Mouse (Mus musculus) midbrain, postnatal 0 days (tissue): ENCODE results near the gene Gm4553. TPM values are rescaled to one million over a fixed set of nuclear protein-coding genes. Genes with fewer than 3 reads are reported as not detected.
"Not testable (repeated sequence)": the region's sequence is repeated elsewhere in the genome, so short reads cannot be mapped to it uniquely, and the experiment has no call there.

Source experiments
- ATAC-seq: fragments of 200-750 bp; cut with Nextera tagmentation; 2 replicates; pipeline ENCODE4 v1.8.0; 2017; ENCODE audit warnings: moderate number of reproducible peaks, mild to moderate bottlenecking, moderate TSS enrichment, moderate library complexity; ENCODE audit not compliant: low FRiP score
- DNase-seq: peaks from one replicate; pipeline ENCODE4 v3.0.0-alpha.2; 2015; ENCODE audit warnings: low spot score
- H3K27ac ChIP-seq: fragments of 300-500 bp; sonication (generic); 2 replicates; pipeline ENCODE4 v1.5.1; 2014; ENCODE audit warnings: low read depth, mild to moderate bottlenecking, low read length, mixed read lengths
- H3K27me3 ChIP-seq: fragments of 300-500 bp; sonication (generic); 2 replicates; pipeline ENCODE4 v1.6.1; 2014; ENCODE audit warnings: low read length, control low read depth, mixed read lengths; ENCODE audit not compliant: insufficient read depth
- H3K36me3 ChIP-seq: fragments of 300-500 bp; sonication (generic); 2 replicates; pipeline ENCODE4 v1.6.1; 2014; ENCODE audit warnings: low read length, control low read depth, mixed read lengths; ENCODE audit not compliant: insufficient read depth
- H3K4me1 ChIP-seq: fragments of 300-500 bp; sonication (generic); 2 replicates; pipeline ENCODE4 v1.6.1; 2014; ENCODE audit warnings: mild to moderate bottlenecking, control low read depth, antibody characterized with exemption, low read length, mixed read lengths; ENCODE audit not compliant: insufficient read depth
- H3K4me2 ChIP-seq: fragments of 300-500 bp; sonication (generic); 2 replicates; pipeline ENCODE4 v1.6.1; 2014; ENCODE audit warnings: low read depth, mild to moderate bottlenecking, low read length, mixed read lengths; ENCODE audit not compliant: poor library complexity, severe bottlenecking
- H3K4me3 ChIP-seq: fragments of 300-500 bp; sonication (generic); 2 replicates; pipeline ENCODE4 v1.5.1; 2014; ENCODE audit warnings: low read depth, mild to moderate bottlenecking, low read length, moderate library complexity
- H3K9ac ChIP-seq: fragments of 300-500 bp; sonication (generic); replicated peaks from 2 replicates; pipeline ENCODE4 v1.6.1; 2014; ENCODE audit warnings: mild to moderate bottlenecking, low read length, moderate library complexity, mixed read lengths; ENCODE audit not compliant: poor library complexity, severe bottlenecking
- H3K9me3 ChIP-seq: fragments of 300-500 bp; sonication (generic); 2 replicates; pipeline ENCODE4 v1.6.1; 2016; ENCODE audit warnings: low read length, control low read depth
- CTCF ChIP-seq: IDR thresholded peaks from 2 replicates; pipeline ENCODE4 v1.5.1; 2016; ENCODE audit warnings: antibody characterized with exemption, mild to moderate bottlenecking
- WGBS: fragments of 180-500 bp; shearing (Covaris S2); extraction: QIAGEN DNeasy Blood & Tissue Kit; methylation state at CpG from one replicate; pipeline ENCODE4 v1.1.7; 2014; 5-methylcytosine and 5-hydroxymethylcytosine counted together
- polyA plus RNA-seq: library from polyadenylated mRNA; unstranded; fragments of >200 nt; fragmentation: Nextera tagmentation; extraction: Ambion mirVana; gene quantifications from 2 replicates; pipeline ENCODE4 v1.2.1, GENCODE M21; 2015
- total RNA-seq: library from RNA; depleted of rRNA; stranded (reverse); fragments of >200 nt; gene quantifications from 2 replicates; pipeline ENCODE4 v1.2.3, GENCODE M21; 2014

The Gm4553 gene
- total and polyA plus RNA-seq, 2 experiments from 2014 or later, result not detected

DNA sequence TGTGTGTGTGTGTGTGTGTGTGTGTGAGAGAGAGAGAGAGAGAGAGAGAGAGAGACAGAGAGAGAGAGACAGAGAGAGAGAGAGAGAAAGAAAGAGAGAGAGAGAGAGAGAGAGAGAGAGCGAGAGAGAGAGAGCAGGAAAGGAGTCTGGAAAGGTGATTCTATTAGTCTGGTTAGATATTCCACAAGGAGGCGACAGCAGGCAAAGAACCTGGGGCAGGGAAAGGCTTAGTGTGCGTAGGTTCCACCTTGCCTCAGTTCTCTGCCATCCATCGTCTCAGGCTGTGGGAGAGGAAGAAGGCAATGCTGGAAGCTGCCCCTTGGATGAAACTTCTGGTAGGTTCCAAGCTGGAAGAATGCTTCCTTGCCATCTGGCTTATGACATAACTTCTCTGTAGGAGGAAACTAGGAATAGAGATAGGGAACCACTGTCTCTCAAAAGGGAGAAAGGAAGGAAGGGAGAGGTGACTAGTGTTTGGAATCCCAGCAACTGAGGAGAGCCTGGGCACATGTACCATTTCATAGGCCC lies 20.1 kb downstream of the Gm4553 start:
- no peaks in the 10 kb centered on the region for H3K4me1 ChIP-seq
- no peaks in the 10 kb centered on the region for H3K9me3 ChIP-seq
- WGBS, result 52% methylated on average over 4 of the region's 4 CpGs
- ATAC-seq (no peak), DNase-seq (no peak)
- H3K27me3 ChIP-seq, result no peaks in the 10 kb centered on the region
- H3K4me2 ChIP-seq, result no peak overlapping the region
- no peak overlapping the region for H3K9ac ChIP-seq
- TF ChIP-seq CTCF, result no peak; the same call in 1 of the 2 replicates
- H3K36me3 ChIP-seq, result no peaks in the 10 kb centered on the region
- H3K4me3 ChIP-seq, result no peak overlapping the region
- H3K27ac ChIP-seq, result no peak overlapping the region

DNA sequence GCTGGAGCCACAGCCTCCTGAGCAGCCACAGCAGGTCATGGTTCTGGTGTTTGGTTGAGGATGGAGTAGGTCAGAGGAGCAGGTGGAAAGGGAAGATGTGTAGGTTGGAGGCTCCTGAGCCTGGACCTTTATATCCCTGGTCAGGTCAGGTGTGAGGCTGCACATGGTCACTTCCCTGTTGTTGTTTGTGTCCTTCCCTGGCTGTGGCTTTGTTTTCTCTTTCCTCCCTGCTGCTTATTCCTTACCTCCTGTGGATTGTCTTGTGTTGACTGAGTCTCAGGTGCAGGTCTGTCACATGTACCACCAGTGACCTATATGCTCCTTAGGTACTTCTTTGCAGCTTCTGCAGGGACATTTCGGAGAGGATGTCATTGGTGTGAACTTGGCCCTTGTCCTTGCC lies 21.0 kb downstream of the Gm4553 start, which contains the start of gene Gm45337:
Gene Gm45337, minus strand, starts transcription at position 101 of the 400 bp plus-strand sequence.
- no peak for ATAC-seq
- Histone ChIP-seq H3K9ac (no peak within 1 kb of the TSS), H3K9me3 (no peaks in the 10 kb centered on the region), H3K4me1 (no peaks in the 10 kb centered on the region), H3K27ac (no peak within 1 kb of the TSS), H3K4me3 (no peak within 1 kb of the TSS), H3K4me2 (no peak within 1 kb of the TSS), H3K36me3 (no peaks in the 10 kb centered on the region), H3K27me3 (no peaks in the 10 kb centered on the region)
- 93% methylated on average over 1 of the region's 1 CpGs for WGBS
- no peak for TF ChIP-seq CTCF
- DNase-seq, result no peak

DNA sequence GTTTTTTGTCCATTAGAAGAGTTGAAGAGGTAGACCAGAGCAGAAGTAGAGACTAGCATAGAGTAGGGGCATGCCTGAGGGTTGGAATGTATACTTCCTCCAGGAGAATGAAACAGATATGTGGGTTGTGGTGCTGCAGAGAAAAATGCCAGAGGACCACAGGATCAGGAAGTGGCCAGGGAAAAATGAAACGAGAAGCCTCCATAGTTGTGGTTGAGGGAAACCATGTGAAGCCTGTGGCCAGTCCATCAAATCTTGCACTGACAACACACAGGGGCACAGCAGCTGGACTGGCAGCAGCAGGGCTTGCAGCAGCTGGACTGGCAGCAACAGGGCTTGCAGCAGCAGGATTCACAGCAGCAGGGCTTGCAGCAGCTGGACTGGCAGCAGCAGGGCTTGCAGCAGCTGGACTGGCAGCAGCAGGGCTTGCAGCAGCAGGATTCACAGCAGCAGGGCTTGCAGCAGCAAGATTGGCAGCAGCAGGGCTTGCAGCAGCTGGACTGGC lies 22.0 kb downstream of the Gm4553 start:
- H3K9ac ChIP-seq, H3K4me3 ChIP-seq, ATAC-seq, H3K27me3 ChIP-seq, H3K36me3 ChIP-seq, H3K4me2 ChIP-seq, DNase-seq, H3K4me1 ChIP-seq, H3K27ac ChIP-seq, H3K9me3 ChIP-seq: not testable (repeated sequence)
- 67% methylated on average over 1 of the region's 1 CpGs for whole genome bisulfite sequencing

DNA sequence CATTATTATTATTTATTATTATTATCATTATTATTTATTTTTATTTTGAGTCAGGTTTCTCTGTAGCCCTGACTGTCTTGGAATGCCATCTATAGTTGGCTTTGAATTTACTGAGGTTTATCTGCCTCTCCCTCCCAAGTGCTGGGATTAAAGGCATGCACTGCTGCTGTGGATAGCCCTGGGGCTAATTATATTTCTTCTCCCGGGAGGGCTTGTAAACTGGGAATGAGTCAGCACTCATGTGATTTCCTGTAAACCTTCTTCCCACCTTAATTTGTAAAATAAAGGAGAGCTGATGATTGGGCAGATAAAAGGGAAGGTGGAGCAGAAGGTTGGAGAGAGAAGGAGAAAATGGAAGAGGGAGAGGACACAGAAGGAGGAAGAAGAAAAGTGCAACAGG lies 24.8 kb downstream of the Gm4553 start:
- WGBS, result 43% methylated on average over 1 of the region's 1 CpGs
- Histone ChIP-seq H3K27me3 (no peaks in the 10 kb centered on the region), H3K4me1 (no peaks in the 10 kb centered on the region), H3K4me3 (no peak overlapping the region), H3K9ac (no peak overlapping the region), H3K27ac (no peak overlapping the region), H3K4me2 (no peak overlapping the region), H3K9me3 (no peaks in the 10 kb centered on the region), H3K36me3 (no peaks in the 10 kb centered on the region)
- DNase-seq, result no peak
- TF ChIP-seq CTCF, result no peak
- ATAC-seq, result no peak

DNA sequence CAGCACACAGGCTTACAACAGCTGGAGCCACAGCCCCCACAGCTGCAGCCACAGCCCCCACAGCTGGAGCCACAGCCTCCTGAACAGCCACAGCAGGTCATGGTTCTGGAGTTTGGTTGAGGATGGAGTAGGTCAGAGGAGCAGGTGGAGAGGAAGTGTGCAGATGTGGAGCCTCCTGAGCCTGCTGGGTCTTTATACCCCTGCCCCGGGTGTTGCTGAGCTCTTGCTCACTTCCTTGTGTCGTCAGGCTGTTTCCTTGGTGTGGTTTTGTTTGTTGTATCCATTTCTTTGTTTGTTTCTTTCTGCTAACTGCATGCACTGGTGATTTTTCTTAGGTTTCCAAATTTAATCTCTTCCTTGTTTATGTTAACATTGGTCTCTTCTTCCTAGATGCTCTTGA lies 29.6 kb downstream of the Gm4553 start, which contains the start of gene Gm39115:
Gene Gm39115, minus strand, starts transcription at position 101 of the 400 bp plus-strand sequence.
- H3K36me3 ChIP-seq, H3K4me2 ChIP-seq, H3K27ac ChIP-seq, DNase-seq, H3K9ac ChIP-seq, H3K4me1 ChIP-seq, H3K9me3 ChIP-seq, H3K27me3 ChIP-seq, H3K4me3 ChIP-seq, ATAC-seq: not testable (repeated sequence)
- 43% methylated on average over 2 of the region's 2 CpGs for WGBS

DNA sequence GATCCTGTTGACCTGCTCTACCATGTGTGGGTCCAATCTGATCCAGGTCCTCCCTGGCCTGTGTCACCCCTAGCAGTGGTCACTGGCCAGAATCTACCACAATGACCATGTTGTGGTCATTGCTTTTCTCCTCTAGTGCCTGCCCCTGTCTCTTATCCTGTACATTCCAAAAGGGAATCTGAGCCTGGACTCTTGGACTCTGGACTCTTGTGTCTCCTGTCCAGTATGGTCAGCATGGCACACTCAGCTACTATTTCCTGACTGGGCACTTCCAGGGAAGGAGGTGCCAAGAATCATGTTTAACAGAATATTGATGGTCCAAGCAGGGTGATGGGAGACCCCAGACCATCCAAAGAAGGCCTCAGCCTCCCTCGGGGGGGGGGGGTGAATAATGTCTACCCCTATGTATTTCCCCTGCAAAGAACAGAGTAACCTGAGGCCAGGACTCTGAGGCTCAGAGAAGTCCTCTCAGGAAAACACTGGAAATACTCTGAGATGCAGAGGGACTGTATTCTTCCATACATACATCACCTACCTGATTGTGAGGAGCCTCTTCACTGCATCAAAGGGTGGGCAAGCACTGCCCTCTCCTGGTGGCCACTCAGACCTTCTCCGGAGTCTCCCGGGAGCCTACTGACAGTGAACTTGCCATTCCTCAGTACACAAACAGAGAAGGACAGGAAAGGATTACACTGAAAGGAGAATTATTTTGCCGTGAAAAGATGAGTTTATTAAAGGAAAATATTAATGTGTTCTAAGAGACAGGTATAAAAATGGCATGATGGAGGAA lies 31.1 kb downstream of the Gm4553 start:
- 63% methylated on average over 4 of the region's 4 CpGs for WGBS
- peak; percentile 71 for TF ChIP-seq CTCF

More for the DNA sequence above, 31.1 kb downstream of the Gm4553 start:
- no peak overlapping the region for H3K4me3 ChIP-seq
- ATAC-seq (no peak), DNase-seq (peak; percentile 53)
- H3K9ac ChIP-seq, result no peak overlapping the region
- no peak overlapping the region for H3K4me2 ChIP-seq
- H3K36me3 ChIP-seq, result no peaks in the 10 kb centered on the region
- no peaks in the 10 kb centered on the region for H3K27me3 ChIP-seq
- H3K4me1 ChIP-seq, result no peaks in the 10 kb centered on the region
- no peak overlapping the region for H3K27ac ChIP-seq
- H3K9me3 ChIP-seq, result no peaks in the 10 kb centered on the region
